Mouse (Mus musculus): ENCODE measurements around the gene Abcd3.

DNA sequence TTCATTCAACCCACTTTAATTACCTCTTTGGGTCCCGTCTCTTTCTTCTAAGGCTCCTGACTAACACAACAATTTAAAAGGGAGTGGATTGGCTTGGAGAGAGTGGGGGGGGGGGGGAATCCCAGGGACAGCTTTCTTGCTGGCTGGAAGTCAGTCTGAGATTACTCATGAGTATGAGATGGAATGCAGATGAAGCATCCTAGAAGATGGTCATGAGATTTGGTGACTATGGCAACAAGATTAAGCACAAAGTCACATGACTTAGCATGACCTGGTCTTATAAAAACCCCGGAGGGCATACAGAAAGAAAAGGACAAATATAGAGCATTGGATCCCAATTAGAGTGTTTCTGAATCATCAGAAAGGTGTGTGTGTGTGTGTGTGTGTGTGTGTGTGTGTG lies 19.6 kb upstream of the Abcd3 start:
- TF ChIP-seq MXI1 (IDR thresholded peaks at IDR 0.05; ENCODE audit: low read depth, low read length) (no peak), JUND (IDR thresholded peaks at IDR 0.05; ENCODE audit: low read depth, low read length) (no peak), ZMIZ1 (IDR thresholded peaks at IDR 0.05; ENCODE audit: low read depth, low read length) (no peak), POLR2A (IDR thresholded peaks at IDR 0.05; ENCODE audit: control insufficient read depth in 1 of 2, insufficient read depth in 1 of 2, low read depth in 1 of 2, low read length in 2 of 2, poor library complexity in 1 of 2) (no peak), CTCF (IDR thresholded peaks at IDR 0.05 in 2 of 3, conservative IDR thresholded peaks at IDR 0.05 in 1 of 3; ENCODE audit: control insufficient read depth in 1 of 3, insufficient read depth in 1 of 3, low read depth in 2 of 3, low read length in 3 of 3, poor library complexity in 1 of 3, severe bottlenecking in 1 of 3) (no peak), GATA1 (IDR thresholded peaks at IDR 0.05; ENCODE audit: low read depth, low read length) (no peak), CHD1 (IDR thresholded peaks at IDR 0.05; ENCODE audit: low read depth, low read length) (no peak), HCFC1 (IDR thresholded peaks at IDR 0.05; ENCODE audit: low read depth, low read length) (no peak), SIN3A (IDR thresholded peaks at IDR 0.05; ENCODE audit: low read length) (no peak), ETS1 (IDR thresholded peaks at IDR 0.05; ENCODE audit: low read depth, low read length) (no peak), KAT2A (conservative IDR thresholded peaks at IDR 0.05; ENCODE audit: low read depth, low read length) (no peak), EP300 (IDR thresholded peaks at IDR 0.05; ENCODE audit: low read depth in 1 of 2, low read length in 2 of 2) (no peak), ZC3H11A (IDR thresholded peaks at IDR 0.05; ENCODE audit: low read depth, low read length) (no peak)

Data from MEL (cell line).